Mouse (Mus musculus) testis, postnatal 10 days (tissue): Measurements from ENCODE around the gene Eif2ak4.
A peak's percentile ranks its signal among the peaks of the same experiment; 100 is the strongest.

Source experiments
- DNase-seq: peaks from one replicate; pipeline ENCODE4 v3.0.0; 2021; ENCODE audit warnings: low spot score

Gene Eif2ak4

DNA sequence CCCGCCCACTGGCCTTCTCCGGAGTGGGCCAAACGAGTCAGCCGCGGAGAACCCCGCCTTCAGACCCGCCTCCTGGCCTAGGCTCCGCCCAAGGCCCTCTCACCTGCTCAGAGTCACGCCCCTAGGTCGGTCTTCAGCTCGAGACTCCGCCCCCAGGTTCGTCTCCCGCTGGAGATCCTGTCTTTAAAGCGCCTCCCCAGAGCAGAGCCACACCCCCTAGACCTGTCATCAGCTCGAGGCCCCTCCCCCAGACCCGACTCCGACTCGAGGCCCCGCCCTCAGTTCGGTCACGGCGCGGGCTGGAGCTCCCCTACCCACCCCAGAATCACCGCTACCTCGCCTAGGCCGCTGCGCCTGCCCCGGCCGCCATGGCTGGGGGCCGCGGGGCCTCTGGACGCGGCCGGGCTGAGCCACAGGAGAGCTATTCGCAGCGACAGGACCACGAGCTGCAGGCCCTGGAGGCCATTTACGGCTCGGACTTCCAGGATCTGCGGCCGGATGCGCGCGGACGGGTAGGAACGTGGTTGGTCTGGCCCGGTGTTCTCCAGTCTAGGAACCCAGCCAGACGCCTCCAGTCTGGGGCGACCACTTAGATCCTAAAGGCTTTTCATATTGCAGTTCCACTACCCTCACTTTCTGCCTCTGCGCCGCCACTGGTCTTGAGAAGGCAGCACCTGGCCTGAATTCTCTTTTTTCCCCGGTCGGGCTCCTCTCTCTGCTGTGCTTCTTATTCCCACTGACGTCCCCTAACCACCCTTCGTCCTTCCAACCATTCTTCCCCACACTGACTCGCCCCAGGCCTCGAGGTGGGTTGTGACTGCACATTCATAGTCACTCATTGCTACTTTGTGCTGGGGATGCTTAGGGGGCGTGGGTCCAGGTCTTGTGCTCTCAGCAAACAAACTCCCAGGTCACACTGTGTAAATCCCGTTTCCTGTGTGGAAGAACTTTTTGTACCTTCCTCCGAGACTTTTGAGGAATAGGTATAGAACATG lies at the start of gene Eif2ak4:
TSS of gene Eif2ak4 (plus strand) at position 278 of the 995 bp plus-strand sequence.
- DNase-seq, result peak; percentile 100

GRCm38 (mm10) chr2:118341295-118341694 lies 47.1 kb upstream of the Eif2ak4 start:
- DNase-seq, result no peak

DNA sequence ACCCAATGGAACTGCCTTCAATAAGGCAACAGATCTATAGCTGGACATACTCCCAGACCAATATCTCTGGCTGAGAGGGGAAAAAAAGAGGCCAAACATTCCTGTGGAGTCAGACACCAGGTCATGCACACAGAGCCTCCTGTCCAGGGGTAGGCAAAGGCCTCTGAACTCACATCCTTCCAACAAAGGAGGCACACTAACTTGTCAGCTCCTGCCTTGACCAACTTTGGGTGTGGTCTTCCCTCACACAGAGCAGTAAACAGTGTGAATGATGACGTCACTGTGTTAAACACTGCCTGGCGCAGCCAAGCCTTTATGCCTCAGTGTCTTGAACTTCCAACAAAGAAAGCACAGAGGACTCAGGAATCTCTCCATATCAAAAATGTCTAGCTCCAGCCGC lies 44.5 kb upstream of the Eif2ak4 start:
- no peak for DNase-seq

DNA sequence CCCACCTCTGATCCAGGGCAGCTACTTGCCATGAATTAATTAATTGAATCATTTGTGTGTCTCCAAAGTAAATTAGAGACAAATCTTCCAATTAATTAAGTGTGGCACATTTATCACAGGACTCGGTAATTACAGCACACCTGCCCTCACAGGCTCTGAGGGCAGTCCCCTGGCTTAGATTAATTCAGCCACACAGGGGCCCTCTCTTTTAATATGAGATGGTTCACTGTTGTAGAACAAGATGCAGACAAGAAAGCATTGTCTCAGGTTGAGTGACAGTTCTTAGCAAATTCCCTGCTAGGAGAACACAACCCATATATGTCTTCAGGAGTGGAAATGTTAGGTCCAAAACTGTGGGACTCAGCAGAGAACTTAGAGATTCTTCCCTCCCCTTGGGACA lies 42.9 kb upstream of the Eif2ak4 start:
- no peak for DNase-seq

GRCm38 (mm10) chr2:118353498-118353897 lies 34.9 kb upstream of the Eif2ak4 start:
- DNase-seq, result no peak

DNA sequence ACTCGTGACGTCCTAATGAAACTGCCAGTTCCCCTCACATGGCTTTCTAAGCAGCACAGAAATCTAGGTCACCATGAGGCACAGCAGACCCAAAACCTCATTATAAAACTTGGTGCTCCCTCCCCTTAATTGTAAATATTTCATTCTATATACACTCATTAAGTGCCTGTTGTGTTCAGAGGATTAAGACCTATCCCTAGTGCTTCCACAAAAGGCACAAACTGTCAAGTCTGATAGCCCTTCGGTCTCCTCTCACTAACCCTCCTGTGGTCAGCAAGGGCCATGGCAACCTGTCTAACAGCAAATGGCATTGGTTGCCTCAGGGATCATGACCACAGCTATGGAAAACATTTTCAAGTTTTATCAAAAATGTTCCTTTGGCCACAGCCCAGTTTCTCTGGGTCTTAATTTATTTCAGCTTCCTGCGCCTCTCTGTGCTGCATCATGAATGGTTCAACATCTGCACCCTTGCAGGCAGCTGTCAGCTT lies 34.5 kb upstream of the Eif2ak4 start:
- DNase-seq, result no peak

GRCm38 (mm10) chr2:118355138-118355719 lies 33.2 kb upstream of the Eif2ak4 start:
- no peak for DNase-seq

GRCm38 (mm10) chr2:118371841-118372240 lies 16.6 kb upstream of the Eif2ak4 start:
- DNase-seq, result no peak

GRCm38 (mm10) chr2:118372561-118372900 lies 15.9 kb upstream of the Eif2ak4 start:
- no peak for DNase-seq

GRCm38 (mm10) chr2:118372901-118373571 lies 15.4 kb upstream of the Eif2ak4 start, which contains the start of gene Gpr176:
Gene Gpr176, minus strand, starts transcription at chr2:118373419.
- peak; percentile 51 for DNase-seq

DNA sequence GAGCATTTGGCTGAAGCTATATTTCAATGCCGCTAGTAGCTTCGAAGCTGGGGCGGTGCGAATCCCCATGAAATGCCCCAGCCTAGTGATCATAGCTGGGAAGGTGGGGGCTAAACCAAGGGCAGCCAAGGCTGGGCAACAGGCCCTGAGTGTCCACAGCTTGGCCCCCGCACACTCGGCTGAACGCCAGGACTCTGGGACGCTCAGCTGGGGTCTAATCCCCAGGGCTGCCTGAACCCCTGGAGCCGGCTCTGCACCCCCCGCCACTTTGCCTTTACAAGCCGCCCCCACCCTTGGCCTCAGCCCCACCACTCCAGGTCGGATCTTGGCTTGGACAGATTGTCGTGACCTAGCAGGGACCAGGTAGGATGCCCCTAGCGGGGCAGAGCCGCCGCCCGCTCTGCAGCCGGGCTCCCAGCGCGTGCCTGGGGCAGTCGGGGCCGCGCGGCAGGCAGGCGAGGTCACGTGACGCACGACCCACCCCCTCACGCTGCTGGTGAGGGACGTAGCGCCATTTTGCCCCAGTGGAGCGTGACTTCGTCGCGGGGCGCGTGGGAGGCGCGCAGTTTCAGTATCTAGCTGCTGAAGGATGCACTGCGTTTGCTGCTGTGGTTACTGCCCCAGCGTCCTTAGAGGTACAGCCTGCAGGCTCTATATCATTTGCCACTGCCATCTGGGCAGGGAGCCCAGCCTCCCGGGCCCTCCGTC lies 14.7 kb upstream of the Eif2ak4 start:
- DNase-seq, result peak; percentile 87

DNA sequence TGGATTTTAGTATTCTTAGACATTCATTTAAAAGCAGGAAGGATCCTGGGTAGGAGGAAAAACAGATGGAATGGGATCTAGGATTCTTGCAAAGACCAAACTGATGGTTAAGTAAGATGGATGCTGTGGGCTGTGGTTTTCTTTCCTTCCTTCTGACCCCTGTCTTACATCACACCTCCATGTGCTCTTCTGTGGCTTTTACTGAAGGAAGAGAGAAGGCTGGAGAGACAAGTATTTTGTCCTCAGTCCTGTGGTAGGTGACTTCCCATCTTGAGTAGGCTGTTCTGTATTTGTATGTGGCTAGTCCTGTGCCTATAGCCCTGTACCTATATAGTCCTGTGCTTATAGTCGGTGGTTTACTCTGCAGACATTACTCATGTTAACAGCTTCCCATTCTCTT lies 12.9 kb upstream of the Eif2ak4 start:
- no peak for DNase-seq

- DNase-seq, result no peak
Observed at GRCm38 (mm10) chr2:118375931-118376330, 12.5 kb upstream of the Eif2ak4 start.

DNA sequence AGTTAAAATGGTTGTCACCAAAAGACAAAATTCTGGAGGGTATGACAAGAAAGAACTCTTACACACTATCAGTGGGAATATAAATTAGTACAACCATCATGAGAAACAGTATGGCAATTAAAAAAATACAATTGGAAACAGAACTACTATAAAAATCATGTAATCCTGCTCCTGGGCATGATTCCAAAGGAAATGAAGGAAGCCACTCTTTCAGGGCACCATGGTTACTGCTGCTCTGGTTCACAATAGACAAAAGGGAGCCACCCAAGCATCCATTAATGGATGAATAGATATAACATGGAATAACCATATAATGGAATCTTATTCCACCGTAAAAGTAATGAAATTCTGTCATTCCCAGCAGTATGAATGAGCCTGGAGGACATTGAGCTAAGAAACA lies 8.7 kb upstream of the Eif2ak4 start:
- DNase-seq, result no peak

- peak; percentile 47 for DNase-seq
Observed at GRCm38 (mm10) chr2:118383387-118383786, 5.0 kb upstream of the Eif2ak4 start.

DNA sequence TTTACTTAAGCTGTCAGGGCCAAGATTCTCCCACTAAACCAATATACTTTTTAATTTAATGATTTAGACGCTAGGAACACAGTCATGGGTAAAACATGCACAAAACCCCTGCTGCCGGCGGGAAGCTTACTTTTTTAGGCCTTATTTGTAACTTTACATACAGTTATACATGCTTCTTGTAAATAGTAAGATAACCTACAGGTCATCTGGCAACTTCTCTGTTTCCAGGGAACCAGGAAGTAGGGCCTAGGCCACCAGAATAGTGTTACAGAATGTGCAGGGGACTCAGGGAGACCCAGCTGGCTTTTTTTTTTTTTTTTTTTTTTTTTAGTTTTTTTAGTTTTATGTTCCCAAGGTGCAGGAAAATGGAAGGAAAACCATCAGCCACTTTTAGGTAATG lies 1.2 kb downstream of the Eif2ak4 start:
- DNase-seq, result no peak

DNA sequence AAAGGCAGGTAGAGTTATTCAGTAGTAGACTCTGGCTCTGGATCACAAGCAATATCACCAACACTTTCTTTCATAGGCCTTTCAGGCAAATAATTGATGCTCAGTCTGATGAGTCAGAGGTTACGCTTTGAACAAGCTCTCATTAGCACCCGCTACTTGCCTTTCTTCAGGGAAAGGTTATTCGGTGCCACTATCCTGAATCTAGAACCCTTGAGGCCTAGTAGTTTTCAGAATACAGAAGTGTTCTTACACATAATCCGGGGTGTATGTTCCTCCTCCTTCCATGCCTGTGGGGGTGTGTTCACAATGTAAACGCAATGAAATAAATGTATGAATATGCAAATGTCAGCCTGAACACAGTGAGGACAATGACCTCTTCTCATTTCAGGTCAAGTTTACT lies 1.7 kb downstream of the Eif2ak4 start:
- DNase-seq, result no peak

DNA sequence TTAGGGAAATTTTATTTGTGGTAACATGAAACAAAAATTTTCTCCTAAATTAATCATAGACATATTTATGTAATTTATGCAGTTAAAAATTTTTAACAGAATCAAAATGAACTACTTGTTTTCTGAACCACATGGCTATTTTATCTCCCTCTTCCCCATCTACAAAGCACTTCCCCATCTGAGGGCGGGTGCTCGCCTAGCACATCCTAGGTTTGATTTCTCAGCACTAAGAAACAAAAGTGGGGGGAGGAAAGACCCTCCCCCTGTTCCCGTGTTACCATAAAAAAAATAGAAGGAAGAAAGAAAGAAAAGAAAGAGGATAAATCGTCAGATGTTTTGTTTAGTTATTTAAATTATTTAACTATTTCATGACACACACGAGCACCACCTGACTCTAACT lies 2.8 kb downstream of the Eif2ak4 start:
- DNase-seq, result no peak

- DNase-seq, result no peak
Observed at GRCm38 (mm10) chr2:118399751-118400150, 11.3 kb downstream of the Eif2ak4 start.

- no peak for DNase-seq
Observed at GRCm38 (mm10) chr2:118401834-118402727, 13.7 kb downstream of the Eif2ak4 start.

GRCm38 (mm10) chr2:118404336-118404735 lies 15.9 kb downstream of the Eif2ak4 start:
- DNase-seq, result no peak
